Mouse (Mus musculus): ENCODE measurements around the gene Gm5799.
"Not testable (repeated sequence)": the region's sequence is repeated elsewhere in the genome, so short reads cannot be mapped to it uniquely, and the experiment has no call there.

Gm5799 gene

GRCm38 (mm10) chr14:43543276-43543675 is at the start of gene Gm5799:
TSS of gene Gm5799 (plus strand) at chr14:43543576.
- not testable (repeated sequence) for DNase-seq (ENCODE audit: low read depth, low spot score)

GRCm38 (mm10) chr14:43531052-43532010 is 12.0 kb upstream of the Gm5799 start:
- peak; percentile 1 for DNase-seq (ENCODE audit: low read depth, low spot score)

- DNase-seq (ENCODE audit: low read depth, low spot score): not testable (repeated sequence)
Measured at GRCm38 (mm10) chr14:43532011-43532383, 11.4 kb upstream of the Gm5799 start.

GRCm38 (mm10) chr14:43532387-43532786 is 11.0 kb upstream of the Gm5799 start:
- peak; percentile 0 for DNase-seq (ENCODE audit: low read depth, low spot score)

- not testable (repeated sequence) for DNase-seq (ENCODE audit: low read depth, low spot score)
Measured at GRCm38 (mm10) chr14:43538144-43538543, 5.2 kb upstream of the Gm5799 start.

GRCm38 (mm10) chr14:43546281-43546680 is 2.9 kb downstream of the Gm5799 start:
- not testable (repeated sequence) for DNase-seq (ENCODE audit: low read depth, low spot score)

- not testable (repeated sequence) for DNase-seq (ENCODE audit: low read depth, low spot score)
Measured at GRCm38 (mm10) chr14:43552271-43552670, 8.9 kb downstream of the Gm5799 start.

- DNase-seq (ENCODE audit: low read depth, low spot score): not testable (repeated sequence)
Measured at GRCm38 (mm10) chr14:43577969-43578368, 34.6 kb downstream of the Gm5799 start.

GRCm38 (mm10) chr14:43579046-43579445 is 35.7 kb downstream of the Gm5799 start, which contains the start of gene Gm17654:
TSS of gene Gm17654 (minus strand) at chr14:43579146.
- not testable (repeated sequence) for DNase-seq (ENCODE audit: low read depth, low spot score)

All from CD4-positive, CD25-positive, alpha-beta regulatory T cell, adult 2 months (primary cell).